Mouse (Mus musculus): Measurements from ENCODE around the gene Tcf21. TPM values are rescaled to one million over a fixed set of nuclear protein-coding genes. Genes with fewer than 3 reads are reported as not detected.

The Tcf21 gene
- total RNA-seq, 2 experiments from 2014 or later: 38.6 to 44.5 TPM

- no peak for DNase-seq
Measured at GRCm38 (mm10) chr10:22815461-22816236, 4.3 kb downstream of the Tcf21 start.

GRCm38 (mm10) chr10:22814771-22815170, 5.2 kb downstream of the Tcf21 start:
- peak; percentile 26 for DNase-seq

- DNase-seq: no peak
Measured at GRCm38 (mm10) chr10:22814294-22814693, 5.7 kb downstream of the Tcf21 start.

GRCm38 (mm10) chr10:22813317-22813960, 6.5 kb downstream of the Tcf21 start:
- peak; percentile 31 for DNase-seq

GRCm38 (mm10) chr10:22811921-22812320, 8.1 kb downstream of the Tcf21 start:
- no peak for DNase-seq

GRCm38 (mm10) chr10:22782684-22783083, 37.3 kb downstream of the Tcf21 start:
- peak; percentile 15 for DNase-seq

- peak; percentile 20 for DNase-seq
Measured at GRCm38 (mm10) chr10:22781466-22781865, 38.5 kb downstream of the Tcf21 start.

- peak; percentile 58 for DNase-seq
Measured at GRCm38 (mm10) chr10:22777939-22778338, 42.0 kb downstream of the Tcf21 start.

- peak; percentile 62 for DNase-seq
Measured at GRCm38 (mm10) chr10:22776007-22776698, 43.8 kb downstream of the Tcf21 start.

GRCm38 (mm10) chr10:22775456-22775855, 44.5 kb downstream of the Tcf21 start:
- no peak for DNase-seq

GRCm38 (mm10) chr10:22774626-22775025, 45.3 kb downstream of the Tcf21 start:
- no peak for DNase-seq

Other genes with a start within 250 kb of the Tcf21 start
- 10 to 100 TPM in 1 of 2 experiments, 1 to 10 TPM in 1; 5.9 to 10.9 TPM for gene Slc2a12, start 175.2 kb downstream of the Tcf21 start, total RNA-seq (2021)
- gene Tbpl1, start 88.2 kb downstream of the Tcf21 start, total RNA-seq (2021): 10 to 100 TPM; 28.8 to 31.7 TPM

All from heart, postnatal 4 days (tissue).